Mouse (Mus musculus): ENCODE measurements around the gene Etfb.
A peak's percentile ranks its signal among the peaks of the same experiment; 100 is the strongest.
"Not testable (repeated sequence)": the region's sequence is repeated elsewhere in the genome, so short reads cannot be mapped to it uniquely, and the experiment has no call there.

The Etfb gene

DNA sequence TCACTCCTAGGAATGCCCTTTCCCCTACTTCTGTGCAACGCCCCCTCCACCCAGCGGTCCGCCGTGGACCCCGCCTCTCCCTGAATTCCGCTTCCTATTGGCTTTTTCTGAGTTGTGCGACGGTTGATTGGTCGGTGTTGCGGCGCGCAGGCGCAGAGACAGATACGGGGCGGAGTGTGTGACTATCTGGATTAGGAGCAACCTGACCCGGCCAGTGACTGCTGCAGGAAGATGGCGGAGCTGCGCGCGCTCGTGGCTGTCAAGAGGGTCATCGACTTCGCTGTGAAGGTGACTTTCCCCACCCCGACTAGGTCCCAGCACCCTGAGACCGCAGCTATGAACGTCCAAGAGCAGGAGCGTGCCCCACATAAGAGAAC lies at the start of gene Etfb, which contains the start of gene Gm45233:
Etfb (plus strand) TSS at position 167 of the 377 bp plus-strand sequence.
Gm45233 (plus strand) TSS at position 212 of the 377 bp plus-strand sequence.
- peak; percentile 86 to 89 for DNase-seq (ENCODE audit: low spot score in 2 of 2)

DNA sequence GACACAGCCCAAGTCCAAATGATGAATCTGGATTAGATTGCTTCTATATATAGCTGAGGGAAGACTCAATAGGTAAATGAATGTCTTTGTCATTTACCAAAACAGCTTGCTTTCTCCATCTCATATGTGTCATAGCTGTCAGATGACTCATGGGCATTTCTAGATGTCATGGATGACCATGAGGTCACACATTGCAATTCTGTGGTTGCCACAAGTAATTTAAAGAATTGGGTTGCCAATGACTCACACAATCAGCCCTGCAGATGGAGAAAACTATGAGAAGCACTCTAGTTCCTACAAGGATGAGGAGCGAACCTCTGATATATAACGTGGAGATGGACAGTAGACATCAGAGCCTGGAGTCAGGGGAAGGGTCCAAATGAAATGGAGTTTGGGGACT lies 44.4 kb upstream of the Etfb start:
- DNase-seq (ENCODE audit: low spot score in 2 of 2) = no peak

DNA sequence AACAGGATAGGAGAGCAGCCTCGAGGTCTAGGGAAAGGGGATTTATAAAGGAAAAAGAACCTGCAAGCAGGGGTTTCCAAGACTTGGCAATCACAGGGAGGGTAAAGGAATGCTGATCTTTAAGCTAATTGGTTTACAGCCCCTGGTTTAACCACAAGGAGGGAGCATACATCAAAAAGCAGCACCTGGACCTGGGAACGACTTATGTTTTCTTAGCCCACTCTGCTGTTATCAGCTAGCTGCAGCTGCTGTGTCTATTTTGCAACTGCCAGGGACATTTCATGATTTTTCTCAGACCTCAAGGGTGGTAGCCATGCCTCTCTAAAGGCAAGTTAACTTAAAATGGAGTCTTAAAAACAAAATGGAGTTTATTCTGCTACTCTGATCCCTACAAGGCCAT lies 41.2 kb upstream of the Etfb start:
- no peak for DNase-seq (ENCODE audit: low spot score in 2 of 2)

DNA sequence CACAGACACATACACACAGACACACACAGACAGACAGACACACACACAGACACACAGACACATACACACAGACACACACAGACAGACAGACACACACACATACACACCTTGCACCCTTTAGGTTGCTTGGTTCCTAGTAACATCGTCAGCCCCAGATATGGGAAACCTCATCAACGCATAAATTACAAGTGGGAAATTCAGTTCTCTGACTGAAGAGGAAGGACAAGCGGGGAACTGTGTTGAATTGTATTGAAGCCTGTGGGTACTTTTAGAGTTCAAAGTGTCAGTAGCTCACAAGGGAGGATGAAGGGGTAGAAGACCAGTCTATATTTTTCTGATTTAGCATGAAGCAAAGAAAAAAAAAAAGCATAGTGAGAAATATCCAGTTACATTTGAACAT lies 36.3 kb upstream of the Etfb start:
- no peak for DNase-seq (ENCODE audit: low spot score in 2 of 2)

DNA sequence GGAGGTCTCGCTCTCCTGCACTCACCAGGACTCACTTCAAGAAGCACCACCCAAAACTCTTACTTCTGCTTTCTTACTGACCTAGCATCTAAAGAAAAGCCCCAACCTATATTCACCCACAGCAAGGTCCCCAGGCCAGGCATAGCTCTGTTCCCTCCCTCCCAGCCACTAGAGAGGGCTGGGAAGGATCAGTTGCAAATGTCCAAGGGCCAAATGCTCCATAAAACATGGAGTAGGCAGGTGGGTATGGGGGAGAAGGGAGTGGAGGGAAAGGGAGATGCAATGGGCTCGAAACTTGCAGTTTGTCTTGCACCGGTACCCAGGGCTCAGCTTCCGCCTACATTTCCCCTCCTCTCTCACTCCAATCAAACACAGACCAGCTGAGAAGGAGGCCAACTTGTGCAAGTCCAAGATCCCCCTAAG lies 35.7 kb upstream of the Etfb start, which contains the start of gene Siglecg:
Siglecg (plus strand) TSS at position 74 of the 423 bp plus-strand sequence.
- no peak for DNase-seq (ENCODE audit: low spot score in 2 of 2)

DNA sequence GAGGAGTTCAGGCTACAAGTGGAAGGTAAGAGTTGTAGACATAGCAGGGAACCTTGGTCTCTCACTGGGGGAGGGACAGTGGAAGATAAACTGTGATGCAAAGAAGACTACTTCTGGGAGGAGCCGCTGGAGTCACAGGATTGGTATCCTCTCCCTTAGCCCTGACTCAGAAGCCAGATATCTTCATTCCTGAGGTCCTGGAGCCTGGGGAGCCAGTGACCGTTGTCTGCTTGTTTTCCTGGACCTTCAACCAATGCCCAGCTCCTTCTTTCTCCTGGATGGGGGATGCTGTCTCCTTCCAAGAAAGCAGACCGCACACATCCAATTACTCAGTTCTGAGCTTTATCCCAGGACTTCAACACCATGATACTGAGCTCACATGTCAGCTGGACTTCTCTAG lies 34.8 kb upstream of the Etfb start:
- DNase-seq (ENCODE audit: low spot score in 2 of 2) = no peak

DNA sequence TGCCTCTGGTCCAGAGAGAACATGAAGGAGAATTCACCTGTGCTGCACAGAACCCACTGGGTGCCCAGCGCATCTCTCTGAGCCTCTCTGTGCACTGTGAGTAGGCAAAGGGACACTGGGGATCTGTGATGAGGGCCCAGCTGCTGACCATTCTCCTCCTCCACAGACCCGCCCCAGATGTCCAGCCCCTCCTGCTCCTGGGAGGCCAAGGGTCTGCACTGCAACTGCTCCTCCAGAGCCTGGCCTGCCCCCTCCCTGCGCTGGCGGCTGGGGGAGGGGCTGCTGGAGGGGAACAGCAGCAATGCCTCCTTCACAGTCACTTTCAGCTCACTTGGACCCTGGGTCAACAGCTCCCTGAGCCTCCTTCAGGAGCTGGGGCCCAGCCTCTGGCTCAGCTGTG lies 32.2 kb upstream of the Etfb start:
- DNase-seq (ENCODE audit: low spot score in 2 of 2) = not testable (repeated sequence)

DNA sequence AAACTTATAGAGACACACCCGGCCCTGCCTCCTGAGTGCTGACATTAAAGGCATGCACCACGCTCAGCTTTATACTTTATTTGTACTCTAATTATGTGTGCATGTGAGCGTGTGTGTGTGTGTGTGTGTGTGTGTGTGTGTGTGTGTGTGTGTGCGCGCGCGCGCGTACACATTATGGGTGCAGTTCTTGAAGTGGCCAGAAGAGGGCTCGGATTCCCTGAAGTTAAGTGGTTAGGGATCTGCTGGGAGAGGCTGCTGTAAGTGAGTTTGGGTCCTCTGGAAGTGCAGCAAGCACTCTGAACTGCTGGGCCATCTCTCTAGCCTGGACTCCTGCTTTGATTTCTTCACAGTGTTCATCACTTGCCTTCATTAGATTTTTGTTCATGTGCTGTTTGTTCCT lies 26.6 kb upstream of the Etfb start:
- no peak for DNase-seq (ENCODE audit: low spot score in 2 of 2)

DNA sequence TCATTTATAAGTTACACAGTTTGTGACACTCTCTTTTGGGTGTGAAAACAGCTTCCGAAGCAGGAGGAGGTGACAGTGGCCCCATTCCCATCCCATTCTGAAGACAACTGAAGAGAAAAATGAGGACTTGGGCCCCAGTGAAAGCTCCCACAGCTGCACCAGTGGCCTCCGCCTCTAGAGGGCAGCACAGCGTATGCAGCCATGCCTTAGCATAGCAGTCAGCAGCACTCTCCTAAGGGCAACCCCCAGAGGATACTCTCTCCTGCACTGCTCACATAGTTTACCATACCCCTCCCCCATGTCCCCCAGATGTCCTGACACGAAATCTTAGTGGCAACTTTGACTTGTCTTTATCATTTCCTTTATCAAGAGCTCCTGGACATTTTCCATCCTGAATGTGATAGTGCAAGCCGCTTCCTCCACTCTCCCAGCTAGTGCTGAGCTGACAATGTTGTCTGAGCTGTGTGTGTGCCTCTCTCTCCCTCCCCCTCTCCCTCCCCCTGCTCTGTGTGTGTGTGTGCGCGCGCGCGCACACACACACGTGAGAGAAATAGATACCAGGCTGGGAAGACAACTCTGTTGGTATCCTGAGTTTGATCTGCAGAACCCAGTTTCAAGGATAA lies 20.8 kb upstream of the Etfb start:
- DNase-seq (ENCODE audit: low spot score in 2 of 2) = peak; percentile 82 to 88

DNA sequence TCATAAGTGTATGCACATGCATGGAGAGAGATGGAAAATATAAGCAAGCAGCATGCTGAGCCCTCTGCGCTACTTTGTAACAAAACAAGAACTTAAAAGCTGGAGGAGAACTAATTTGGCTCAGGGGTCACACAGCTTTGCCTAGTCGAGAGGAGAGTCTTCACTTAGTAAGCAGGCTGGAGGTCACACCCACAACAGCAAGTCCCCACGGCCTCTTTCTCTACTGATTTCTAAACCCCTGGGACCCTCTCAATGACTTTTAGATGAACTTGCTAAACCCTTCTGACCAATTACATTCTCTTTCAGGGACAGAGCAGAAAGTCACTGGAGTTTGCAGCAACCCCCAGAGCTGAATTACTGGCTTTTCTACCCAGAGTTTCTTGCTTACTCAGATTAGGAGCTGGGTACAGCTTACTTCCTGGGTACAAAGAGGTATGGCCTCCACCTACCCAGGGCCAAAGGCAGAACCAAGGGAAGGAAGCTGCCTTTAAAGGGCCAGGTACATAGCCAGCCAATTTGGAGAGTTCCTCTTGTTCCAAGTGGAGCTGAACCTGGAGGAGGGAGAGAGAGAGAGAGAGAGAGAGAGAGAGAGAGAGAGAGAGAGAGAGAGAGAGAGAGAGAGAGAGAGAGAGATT lies 19.8 kb upstream of the Etfb start:
- DNase-seq (ENCODE audit: low spot score in 2 of 2) = no peak

DNA sequence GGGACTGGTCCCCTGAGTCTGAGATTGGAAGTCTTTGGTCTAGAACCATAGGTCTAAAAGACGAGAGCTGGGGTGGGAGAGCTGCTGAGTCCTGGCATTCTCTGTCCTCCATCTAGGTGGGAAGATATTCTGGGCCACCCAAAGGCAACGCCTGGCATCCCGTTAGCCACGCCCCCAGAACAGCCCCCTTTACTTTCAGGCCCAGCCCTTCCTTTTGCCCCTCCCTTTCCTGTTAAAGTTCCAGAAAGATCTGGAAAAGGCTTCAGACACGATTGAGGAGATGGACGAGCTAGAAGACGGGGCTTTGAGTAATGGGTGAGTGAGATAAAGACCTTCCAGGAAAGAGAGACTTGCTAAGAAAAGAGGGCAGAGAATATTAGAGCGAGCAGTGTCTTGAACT lies 16.5 kb upstream of the Etfb start, which contains the start of gene Lim2:
Lim2 (plus strand) TSS at position 265 of the 400 bp plus-strand sequence.
- DNase-seq (ENCODE audit: low spot score in 2 of 2) = no peak

DNA sequence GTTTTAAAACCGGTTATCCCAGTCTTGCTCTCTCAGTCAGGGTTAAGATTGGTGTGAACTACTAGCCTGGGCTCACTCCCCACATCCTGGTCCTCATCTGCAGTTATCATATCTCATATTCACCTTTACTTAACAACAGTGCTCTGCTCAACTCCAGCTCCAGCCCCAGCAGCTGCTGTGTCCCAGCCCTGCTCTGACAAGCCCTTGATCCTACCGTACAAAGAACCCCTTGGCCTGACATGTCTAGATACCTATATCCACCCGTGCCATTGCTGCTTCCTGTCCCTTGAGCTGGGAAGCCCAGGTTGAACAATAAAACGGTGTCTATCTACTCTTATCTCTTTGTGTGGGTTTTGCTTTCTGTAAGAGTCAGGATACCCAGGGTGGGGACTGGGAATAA lies 14.4 kb upstream of the Etfb start:
- DNase-seq (ENCODE audit: low spot score in 2 of 2) = no peak

DNA sequence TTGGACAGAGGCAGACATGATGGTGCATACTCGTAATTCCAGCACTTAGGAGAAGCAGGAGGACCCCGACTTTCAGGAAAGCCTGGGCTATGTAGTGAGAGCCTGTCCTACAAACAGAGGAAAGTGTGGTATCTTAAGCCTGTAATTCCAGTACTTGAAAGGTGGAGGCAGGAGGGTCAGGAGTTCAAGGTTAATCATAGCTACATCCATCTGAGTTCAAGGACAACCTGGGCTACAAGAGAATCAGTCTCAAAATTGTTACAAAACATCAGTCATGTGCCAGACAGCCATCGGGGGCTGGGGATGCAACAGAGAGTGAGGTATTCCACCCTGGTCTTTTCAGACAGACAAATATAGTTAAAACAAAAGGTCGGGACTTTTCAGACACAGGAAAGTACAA lies 11.0 kb upstream of the Etfb start:
- DNase-seq (ENCODE audit: low spot score in 2 of 2) = no peak

DNA sequence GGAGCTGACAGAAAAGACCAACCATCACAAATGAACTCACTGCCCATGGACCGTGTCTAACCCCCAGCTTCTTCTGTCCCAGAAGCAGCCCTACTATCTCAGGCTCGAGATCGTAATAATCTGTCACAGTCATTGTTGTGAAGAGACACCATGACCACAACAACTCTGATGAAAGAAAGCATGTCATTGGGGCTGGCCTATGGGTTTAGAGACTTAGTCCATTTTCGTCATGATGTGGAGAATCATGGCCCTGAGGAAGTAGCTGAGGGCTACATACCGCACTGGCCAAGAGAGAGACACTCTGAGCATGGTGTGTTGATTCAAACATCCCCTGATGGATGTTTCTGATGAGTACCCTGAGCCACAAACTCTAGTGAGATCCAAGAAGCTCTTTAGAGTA lies 9.2 kb upstream of the Etfb start:
- no peak for DNase-seq (ENCODE audit: low spot score in 2 of 2)

DNA sequence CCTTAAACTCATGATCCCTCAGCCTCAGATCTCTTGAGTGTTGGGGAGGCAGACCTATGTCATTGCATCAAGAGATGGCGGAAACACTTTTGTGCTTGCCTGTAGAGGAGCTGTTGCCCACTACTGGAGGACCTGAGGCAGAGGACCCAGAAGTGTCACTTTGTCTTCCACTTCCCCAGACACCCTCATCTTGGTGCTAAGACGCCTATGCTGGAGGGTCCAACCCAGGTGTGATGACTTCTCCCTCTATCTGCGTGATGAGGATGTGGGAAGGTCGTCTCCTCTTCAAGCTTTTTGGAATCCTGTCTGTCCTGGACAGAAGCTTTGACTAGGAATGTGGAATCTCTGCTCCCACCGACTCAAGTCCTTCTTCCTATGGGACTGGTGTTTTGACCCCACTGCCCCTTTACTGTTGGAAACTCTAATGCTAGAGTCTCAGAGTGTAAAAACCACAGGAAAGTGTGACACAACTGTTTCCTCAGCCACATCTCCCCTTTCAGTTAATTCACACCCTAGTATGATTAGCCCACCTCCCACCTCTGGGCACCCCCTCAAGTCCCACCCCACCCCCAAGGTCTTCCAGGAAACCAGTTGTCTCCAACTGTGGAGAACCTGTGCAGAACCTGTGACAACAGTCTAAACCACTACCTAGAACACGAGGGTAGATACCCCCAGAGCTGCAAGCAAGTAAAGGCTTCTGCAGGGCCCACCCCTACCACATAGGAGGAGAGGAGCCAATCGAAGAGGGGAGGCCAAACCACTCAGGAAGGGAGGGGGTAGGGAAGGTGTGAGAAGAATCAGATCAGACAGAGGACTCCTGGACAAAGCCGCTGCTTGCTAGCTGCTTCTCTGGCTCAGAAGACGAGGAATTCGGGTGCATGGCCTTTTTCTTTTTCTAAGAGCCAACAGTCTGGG lies 7.3 kb upstream of the Etfb start, which contains the start of gene Nkg7:
Nkg7 (plus strand) TSS at position 733 of the 915 bp plus-strand sequence.
- DNase-seq (ENCODE audit: low spot score in 2 of 2) = no peak

DNA sequence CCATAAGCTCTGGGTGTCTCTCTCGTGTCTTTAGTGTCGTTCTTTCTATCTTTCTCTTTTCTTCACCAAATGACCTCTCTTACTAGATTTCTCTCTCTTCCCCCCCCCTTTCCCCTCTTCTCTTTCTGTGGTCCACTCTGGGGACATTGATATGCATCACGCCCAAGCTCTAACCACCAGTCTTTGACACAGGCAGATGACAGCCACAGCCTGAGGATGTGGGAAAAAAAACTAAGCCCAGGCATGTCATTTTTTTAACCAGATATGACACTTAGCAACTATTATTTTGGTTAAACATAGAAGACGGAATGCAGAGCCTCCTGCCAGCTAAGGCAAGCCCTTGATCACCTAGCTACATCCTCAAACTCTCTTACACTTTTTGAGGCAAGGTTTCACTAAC lies 5.3 kb upstream of the Etfb start:
- no peak for DNase-seq (ENCODE audit: low spot score in 2 of 2)

DNA sequence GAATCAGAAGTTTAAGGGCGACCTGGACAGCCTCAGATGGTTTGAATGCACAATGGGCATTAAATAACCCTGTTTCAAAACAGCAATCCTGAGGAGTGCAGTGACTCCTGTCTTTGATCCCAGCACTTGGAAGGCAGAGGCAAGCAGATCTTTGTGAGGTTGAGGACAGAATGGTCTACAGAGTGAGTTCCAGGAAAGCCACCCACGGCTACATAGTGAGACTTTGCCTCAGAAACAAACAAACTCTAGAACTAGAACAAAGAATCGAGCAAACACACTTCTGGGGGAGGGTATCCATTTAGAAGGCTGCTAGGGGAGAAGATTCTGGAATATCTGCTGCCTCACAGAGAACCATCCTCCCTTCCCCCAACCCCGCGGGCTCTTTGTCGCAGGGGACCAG lies 3.4 kb upstream of the Etfb start, which contains the start of gene Cldnd2:
Cldnd2 (plus strand) TSS at position 301 of the 400 bp plus-strand sequence.
- DNase-seq (ENCODE audit: low spot score in 2 of 2) = no peak

DNA sequence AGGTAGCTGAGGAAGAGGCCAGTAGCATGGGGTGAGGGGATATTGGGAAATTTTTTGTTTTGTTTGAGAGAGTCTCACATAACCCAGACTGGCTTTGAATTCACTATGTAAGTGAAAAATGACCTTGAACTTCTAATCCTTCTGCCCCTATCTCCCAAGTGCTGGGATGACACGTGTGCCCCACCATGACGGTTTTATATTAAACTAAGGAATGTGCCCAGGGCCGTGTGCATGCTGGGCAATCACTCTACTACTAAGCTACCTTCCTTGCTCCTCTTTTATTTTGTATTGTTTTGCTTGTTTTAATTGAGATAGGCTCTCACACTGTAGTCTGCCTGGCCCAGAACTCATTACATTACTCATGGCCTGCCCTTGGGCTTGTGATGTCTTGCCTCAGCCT lies 2.8 kb upstream of the Etfb start:
- no peak for DNase-seq (ENCODE audit: low spot score in 2 of 2)

DNA sequence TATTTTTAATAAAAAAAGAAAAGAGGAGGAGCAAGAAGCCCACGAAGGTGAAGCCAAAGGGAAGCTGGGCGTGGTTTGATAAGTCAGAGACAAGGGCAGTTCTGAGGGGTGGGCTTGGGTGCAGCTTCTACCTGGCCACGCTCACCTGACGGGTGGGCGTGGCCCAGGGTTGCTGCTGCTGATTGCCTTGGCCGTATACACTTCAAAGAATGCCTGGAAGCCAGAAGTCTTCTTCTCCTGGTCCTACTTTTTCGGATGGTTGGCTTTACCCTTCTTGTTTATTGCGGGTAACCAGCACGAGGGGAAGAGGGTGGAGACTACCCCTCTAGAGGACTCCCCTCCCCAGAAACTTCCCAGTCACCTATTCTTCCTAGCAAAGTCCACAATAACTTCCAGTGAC lies 1.2 kb upstream of the Etfb start:
- DNase-seq (ENCODE audit: low spot score in 2 of 2) = no peak

DNA sequence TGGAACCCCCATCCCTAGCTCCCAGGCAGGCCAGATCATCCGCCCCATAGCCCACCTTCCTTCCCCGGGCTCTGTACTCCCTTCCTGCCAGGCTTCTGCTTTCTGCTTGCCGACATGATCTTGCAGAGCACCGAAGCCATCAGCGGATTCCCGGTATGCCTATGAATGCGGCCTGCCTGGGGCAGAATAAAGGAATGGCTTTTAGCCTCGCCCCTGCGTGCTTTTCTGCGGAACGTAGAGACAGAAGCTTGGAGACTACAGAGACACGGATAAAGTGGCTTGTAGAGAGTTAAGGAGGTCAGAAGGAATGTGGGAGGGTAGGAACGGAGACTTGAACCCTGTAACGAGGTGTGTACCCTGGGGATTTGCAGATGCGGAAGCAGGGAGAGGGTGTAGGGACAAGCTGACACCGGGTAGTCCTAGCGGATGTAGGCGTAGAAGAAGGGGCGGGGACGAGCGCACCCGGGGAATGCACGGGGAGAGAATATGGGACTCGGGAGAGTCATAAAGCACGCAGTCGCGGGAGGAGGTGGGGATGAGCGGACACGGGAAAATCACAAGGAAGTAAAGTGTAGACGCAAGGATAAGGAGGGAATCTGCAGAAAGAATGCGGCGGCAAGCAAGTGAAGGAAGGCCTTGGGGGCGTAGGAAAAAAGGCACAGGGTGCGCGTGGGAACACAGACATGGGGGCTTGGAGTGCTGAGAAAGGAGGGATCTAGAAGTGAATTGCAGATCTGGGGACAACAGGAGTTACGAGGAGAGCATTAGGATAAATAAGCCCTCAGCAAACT lies 562 bp upstream of the Etfb start:
- peak; percentile 37 to 44 for DNase-seq (ENCODE audit: low spot score in 2 of 2)

DNA sequence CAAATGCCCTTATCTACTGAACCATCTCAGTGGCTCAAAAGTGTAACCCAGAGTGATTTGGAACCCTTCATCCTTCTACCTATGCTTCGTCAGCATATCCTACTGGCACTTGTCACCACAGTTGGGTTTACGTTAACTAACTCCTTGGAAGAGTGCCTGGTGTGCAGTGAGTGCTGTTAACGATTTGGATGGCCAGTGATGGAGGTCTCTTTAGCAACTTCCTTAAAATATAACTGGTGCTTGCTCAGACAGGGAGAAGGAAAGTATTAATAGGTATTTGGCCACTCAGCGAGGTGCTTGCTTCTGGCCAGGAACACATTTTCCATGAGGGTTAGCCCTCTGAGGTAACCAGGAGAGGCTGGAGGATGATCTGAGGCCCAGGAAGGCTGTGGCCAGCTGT lies 3.9 kb downstream of the Etfb start:
- DNase-seq (ENCODE audit: low spot score in 2 of 2) = no peak

DNA sequence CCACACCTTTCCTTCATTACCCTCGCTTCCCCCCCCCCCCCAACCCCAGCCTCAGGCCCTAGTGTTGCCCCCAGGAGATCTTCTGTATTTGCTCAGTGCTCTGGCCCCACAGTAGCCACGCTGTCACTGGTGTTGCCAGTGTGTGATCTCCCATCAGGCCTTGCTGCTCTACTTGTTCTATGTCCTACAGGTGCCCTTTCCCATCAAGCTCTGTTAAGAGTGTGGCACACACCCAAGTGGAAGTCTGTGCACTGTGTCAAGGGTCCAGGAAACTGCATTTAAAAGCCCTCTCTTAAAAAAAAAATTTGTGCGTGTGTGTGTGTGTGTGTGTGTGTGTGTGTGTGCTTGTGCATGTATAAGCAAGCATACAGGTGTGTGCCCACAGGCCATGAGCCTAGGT lies 4.4 kb downstream of the Etfb start:
- no peak for DNase-seq (ENCODE audit: low spot score in 2 of 2)

Measured in frontal cortex, postnatal 25 days (tissue).